Mouse (Mus musculus) natural killer cell, adult 2 months (primary cell): ENCODE results near the gene Cmklr1.
A peak's percentile ranks its signal among the peaks of the same experiment; 100 is the strongest.

Experiments used
- DNase-seq, 2 experiments: peaks; one replicate each; pipeline ENCODE4 v3.0.0; 2022; ENCODE audit warnings: low spot score in 2 of 2

Cmklr1 gene

DNA sequence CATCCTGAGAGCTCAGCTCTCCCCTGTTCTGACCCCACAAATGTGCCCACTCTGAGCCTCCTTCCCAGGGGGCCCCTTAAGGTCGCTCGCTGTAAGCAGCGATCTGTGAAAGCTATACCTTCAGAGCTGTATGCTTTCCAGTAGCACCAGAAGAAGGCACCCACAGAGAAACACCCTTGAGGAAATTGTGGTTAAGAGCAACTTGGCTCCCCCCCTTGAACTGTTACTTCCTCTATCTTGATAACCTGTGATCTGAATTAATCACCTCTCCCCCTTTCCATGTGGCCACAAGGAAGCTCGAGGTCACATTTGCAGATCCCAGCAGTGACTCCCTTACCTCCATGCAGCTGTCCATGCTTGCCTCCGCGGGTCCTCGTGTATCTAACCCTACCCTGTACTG lies 29.2 kb downstream of the Cmklr1 start:
- DNase-seq, result peak; percentile 56 to 75

DNA sequence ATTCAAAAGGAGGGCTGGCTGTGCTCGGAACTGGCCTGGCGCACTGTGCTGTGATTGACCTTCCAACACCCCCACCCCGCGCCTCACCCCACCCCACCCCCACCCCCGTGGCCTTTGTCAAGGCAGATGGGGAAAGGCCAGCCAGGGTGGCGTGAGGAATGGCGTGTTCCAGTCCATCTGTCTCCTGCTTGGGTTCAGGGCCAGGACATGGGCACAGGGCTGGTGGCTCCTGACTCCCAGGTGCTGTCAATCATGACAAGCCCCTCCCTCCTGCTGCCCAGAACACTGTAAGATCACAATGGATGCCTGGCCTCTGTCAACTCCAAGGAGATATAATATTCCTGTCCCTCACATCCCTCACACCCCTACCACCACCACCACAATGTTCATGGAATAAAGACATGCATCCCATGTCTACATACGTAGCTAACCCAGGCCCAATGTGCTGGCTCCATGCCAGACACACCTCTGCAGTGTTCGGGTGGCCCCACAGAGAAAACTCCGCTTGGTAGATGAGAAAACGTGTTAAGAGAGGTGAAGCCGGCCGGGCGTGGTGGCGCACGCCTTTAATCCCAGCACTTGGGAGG lies 30.0 kb downstream of the Cmklr1 start:
- no peak for DNase-seq

DNA sequence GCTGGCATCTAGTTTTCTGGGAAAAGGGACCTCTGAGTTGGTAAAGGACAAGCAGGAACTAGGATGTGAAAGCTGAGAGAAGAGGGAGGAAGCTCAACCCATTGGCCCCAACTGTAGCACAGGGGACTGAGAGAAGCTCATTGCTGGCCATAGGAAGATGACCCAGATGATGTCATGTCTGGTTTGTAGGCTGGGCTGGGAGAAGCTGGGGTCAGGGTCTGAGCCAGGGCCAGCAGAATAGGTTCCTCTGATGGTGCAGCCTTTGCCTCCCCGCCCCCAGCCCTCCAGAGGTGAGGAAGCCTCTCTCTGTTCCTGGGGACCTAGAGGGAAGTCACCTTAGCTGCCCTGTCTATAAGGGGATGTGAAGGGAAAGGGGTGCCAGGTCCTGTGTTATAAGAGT lies 31.1 kb downstream of the Cmklr1 start:
- no peak for DNase-seq

DNA sequence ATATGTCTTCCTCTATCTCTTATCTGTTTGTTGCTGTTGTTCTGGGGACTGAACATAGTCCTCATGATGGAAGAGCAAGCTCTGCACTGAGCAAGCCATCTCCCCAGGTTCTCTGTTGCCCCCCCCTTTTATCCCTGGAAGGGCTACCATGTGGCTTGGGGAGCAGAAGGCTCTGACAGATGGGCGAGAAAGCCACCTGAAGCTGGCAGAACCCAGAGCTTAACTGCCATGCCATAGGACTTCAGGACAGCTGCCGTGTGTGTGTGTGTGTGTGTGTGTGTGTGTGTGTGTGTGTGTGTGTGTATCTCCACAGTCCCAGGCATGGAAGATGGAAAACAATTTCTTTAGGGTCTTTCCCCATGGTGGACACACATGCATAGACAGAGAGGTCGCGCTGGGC lies 31.5 kb downstream of the Cmklr1 start:
- DNase-seq, result no peak

DNA sequence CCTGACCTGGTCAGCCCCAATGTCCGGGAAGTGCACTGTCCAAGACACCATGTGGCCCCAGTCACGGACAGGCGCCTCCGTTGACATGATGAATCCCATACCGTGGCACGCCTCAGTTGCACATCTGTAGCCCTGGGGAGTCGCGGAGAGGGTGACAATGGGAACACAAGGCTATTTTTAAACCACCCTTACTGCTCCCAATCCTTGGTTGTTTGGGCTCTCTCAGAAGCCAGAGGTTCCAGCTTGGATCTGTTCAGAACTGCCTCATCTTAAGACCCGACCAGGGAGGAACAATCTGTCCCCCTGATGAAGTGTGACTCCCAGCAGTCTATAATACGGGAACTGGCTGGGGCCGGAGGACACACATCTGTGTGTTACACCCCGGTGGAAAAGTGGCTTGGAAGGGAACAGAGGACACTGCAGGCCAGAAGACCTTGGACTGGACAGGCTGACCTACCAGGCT lies 38.4 kb downstream of the Cmklr1 start:
- no peak for DNase-seq

DNA sequence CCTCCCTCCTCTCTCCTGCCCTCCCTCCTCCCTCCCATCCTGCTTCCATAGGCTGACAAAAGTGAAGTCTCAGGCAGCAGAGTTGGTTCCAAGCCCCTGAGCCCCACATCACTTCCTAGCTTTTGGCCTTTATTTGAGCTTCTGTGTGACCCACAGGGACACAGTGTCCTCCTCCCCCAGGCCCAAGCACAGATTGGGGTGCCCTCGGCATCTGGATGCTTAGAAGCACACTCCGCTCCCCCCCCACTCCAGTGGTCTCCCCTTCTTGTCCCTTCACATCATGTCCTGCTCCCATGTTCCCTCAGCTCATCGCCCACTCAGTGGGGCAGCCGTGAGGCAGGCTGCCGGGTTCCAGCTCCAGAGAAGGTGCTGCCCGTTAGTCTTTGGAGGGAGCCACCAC lies 39.1 kb downstream of the Cmklr1 start:
- no peak for DNase-seq

DNA sequence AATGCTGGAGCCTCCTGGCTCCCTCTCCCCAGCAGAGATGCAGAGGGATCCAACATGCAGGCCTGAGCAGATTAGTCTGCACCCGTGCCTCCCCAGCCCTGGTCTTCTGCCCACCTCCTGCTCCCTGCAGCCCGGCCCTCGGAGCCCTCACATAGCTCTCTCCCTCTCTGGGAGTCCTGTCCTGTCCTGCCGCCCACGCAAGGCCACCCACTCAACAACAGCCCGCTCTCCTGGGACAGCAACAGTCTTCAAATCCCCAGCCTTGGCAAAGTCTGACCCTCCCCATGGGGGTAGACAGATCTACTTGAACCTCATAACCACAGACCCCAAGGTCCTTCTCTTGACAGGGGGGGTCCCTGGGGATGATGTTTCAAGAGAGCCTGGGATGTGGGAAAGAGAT lies 39.7 kb downstream of the Cmklr1 start:
- DNase-seq, result no peak

DNA sequence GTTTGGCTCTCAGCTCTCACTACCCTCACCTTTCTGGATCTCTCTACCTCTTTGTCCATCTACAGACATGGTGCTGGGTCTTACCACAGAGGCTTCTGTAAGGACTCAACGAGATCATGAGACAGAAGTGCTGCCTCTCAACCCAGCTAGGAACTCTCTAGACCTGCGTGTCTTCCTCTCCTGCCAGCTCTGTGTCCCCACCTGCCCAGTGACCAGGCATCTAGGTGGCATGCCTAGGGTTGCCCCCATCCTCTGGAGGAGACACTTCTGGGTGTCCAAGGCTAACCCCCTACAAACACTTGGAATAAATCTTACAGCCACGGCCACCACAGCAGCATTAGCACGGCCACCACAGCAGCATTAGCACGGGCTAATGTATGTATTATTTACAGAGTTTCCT lies 40.3 kb downstream of the Cmklr1 start:
- no peak for DNase-seq

DNA sequence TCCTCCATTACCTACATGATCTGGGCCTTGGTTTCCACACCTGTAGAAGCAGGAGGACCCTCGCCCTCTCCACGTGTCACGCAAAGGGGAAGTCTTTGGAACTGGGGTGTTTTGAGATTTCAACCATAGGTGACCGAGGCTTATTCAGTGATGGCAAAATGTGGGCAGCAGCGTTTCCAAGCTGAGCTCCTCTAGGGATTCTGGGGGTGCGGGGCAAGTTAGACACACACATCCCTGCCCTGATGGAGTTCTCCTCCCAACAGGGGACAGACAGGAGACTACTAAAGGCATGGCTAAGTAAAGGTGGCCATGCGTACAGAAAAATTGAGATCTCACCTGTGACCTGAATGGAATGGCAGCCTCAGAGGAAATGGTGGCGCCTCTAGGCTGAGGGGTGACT lies 41.7 kb downstream of the Cmklr1 start:
- DNase-seq, result no peak

DNA sequence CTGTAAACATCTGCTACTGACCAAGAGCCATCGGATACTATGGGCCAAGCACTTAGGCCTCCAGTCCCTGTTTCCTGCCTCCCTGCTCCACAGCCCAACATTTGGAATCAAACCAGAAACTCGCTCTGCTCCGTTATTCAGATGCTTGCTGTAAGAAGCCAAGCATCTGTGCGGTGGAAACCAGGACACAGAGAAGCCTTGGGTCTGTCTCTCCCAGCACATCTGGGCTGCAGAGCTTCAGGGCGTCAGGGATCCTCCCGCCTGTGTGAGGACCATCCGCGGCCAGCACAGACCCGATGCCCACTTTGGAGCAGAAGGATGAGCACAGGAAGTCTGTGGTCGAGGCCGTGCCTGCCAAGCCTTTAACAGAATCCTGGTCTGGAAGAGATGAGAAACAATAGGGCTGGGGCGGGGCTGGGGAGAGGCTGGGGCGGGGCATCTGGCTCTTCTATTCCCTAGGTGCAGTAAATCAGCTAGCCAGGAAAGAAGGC lies 42.2 kb downstream of the Cmklr1 start:
- no peak for DNase-seq

DNA sequence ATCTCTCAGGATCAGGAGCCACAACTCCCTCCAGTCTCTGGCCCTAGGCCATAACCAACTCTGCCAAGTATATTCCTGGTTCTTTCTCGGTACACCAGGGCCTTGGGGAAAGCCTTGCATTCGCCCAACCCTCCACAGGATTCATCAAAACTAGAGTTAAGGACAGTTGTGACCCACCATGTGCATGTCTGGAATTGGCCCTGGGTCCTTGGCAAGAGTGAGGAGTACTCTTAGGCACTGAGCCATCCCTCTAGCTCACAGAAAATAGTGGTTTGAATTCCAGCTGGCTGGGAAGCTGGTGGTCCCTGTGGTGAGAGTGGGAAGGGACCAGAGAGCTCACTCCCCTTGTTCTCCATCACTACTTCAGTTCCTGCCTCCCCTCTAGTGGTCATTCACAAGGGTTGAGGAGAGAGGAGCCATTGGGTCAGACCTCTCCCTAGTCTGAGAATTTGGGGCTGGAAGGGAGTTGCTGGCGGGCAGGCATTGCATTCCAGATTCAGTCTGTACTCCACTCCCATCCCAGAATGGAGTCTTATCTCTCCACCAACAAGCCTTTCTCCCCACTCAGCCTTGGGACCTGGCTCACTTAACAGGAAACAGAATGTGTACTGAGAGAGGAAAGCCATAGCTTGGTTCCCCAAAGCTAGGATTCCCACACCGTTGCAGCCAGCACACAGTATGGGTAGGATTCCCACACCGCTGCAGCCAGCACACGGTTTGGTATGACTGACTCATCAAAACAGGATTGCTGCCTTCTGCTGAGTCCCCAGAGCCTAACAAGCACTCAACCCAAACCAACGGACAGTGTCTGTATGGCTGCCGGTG lies 43.1 kb downstream of the Cmklr1 start:
- no peak for DNase-seq

DNA sequence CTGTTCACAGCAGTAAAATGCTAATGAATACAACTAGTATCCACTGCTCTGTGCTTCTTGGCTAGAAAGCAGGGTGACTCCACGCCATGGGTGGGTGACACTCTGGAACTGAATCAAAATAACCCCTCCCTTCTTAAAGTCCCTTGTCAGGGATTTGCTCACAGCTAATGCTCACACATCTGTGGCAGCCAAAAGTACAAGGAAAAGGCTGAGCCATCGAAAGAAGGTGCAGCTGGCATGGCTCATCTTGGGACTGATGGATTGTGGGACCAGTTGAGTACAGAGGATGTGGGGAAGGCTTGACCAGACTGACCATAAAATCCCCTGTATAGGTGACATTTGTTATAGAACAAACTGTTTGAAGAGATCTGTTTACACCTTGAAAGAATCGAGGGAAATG lies 44.1 kb downstream of the Cmklr1 start:
- DNase-seq, result no peak

DNA sequence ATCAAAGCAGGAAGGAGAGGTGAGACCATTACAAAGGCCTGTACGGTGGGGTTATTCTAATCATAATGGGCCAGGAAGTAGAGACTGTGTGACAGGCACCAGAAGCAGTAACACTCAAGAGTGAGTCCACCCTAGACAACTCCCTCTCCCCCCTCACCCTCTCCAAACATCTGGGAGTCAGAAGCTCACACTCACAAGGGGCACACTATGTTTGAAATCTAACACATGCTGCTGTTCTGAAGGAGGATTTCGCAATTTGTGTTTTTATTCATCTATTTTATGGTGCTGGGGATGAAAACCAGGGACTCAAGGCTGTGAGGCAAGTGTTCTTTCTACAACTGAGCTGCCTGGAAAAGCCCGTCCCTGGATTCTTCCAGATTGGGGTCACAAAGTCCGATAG lies 45.5 kb downstream of the Cmklr1 start:
- DNase-seq, result no peak

DNA sequence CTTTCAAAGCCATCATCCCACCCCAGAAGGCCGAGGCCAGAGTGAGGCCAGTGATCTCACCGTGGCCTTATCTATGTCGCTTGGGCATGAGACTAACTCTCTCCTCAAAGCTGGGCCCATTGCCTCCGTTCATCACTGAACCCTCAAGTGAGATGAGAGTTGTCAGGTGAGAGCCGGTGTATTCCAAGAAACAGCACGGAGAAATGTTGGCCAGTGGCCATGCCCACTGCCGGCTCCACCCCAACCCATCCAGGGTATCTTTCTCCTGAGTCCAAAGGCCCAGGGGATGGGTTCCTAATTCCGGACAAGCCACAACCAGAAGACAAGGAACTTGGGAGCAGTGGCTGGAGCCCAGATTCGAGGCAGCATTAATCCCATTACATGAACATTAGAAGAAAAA lies 46.8 kb downstream of the Cmklr1 start:
- DNase-seq, result no peak

DNA sequence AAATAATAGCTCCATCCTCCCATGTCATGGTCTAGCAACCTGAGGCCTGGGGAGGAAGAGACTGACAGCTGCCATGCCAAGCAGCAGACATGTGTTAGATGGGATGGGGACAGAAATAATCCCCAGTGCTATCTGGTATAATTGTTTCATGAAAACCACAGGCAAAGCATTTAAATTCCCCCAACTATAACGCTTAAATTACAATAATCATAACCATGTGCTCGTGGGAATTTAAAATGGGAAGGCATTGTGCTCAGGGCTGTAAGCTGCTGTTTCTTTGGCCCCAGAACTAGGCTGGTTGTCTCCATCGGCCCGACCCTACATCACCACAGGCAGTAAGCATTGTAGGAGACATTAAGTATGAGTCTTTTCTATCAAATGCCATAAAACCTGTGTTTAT lies 49.4 kb downstream of the Cmklr1 start:
- no peak for DNase-seq

DNA sequence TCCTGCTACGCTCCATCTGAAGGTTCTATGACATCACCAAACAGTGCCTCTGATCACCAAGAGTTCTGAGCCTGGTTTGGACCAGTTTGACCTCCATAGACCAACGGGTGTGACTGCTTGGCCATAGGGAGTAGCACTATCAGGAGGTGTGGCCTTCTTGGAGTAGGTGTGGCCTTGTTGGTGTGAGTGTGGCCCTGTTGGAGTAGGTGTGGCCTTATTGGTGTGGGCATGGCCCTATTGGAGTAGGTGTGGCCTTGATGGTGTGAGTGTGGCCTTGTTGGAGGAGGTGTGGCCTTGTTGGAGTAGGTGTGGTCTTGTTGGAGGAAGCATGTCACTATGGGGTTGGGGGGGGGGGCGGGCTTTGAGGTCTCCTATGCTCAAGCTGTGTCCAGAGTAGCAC lies 50.0 kb downstream of the Cmklr1 start:
- no peak for DNase-seq

DNA sequence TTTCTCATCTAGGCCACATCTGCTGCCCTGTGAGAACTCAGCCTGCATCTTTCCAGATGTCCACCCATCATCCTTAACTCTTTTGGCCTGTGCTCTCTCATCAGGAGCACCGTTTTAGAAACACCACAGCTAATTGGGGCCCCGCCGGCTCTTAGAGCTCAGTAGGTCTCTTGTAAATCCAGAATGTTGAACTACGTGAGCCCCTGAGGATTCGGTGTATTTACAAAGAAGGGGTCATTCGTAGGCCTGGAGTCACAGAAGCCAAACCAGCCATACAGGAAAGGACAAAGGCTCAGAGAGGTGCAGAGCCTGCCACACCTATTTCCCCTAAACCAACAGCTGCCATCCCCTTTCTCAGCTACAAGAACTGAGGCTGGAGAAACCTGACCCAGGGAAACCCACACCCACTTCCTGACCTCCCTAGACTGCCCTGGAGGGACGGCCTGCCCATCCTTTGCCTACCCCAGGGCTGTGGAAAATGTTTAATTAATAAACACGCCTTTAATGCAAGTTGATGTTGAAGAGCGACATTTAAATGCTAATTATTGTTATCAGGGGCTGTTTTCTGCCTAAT lies 53.4 kb downstream of the Cmklr1 start:
- DNase-seq, result no peak

DNA sequence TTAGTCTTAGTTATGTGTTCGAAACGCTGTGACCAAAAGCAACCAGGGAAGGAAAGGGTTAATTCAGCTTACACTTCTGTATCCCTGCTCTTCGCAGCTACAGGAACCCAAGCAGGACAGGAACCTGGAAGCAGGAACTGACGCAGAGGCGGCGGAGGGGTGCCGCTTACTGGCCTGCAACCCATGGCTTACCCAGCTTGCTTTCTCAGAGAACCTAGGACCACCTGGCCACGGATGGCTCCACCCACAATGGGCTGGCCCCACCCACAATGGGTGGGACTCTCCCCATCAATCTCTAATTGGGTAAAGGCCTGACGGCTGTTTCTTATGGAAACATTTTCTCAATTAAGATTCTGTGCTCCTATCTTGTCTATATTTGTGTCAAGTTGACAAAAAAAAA lies 54.0 kb downstream of the Cmklr1 start:
- no peak for DNase-seq

DNA sequence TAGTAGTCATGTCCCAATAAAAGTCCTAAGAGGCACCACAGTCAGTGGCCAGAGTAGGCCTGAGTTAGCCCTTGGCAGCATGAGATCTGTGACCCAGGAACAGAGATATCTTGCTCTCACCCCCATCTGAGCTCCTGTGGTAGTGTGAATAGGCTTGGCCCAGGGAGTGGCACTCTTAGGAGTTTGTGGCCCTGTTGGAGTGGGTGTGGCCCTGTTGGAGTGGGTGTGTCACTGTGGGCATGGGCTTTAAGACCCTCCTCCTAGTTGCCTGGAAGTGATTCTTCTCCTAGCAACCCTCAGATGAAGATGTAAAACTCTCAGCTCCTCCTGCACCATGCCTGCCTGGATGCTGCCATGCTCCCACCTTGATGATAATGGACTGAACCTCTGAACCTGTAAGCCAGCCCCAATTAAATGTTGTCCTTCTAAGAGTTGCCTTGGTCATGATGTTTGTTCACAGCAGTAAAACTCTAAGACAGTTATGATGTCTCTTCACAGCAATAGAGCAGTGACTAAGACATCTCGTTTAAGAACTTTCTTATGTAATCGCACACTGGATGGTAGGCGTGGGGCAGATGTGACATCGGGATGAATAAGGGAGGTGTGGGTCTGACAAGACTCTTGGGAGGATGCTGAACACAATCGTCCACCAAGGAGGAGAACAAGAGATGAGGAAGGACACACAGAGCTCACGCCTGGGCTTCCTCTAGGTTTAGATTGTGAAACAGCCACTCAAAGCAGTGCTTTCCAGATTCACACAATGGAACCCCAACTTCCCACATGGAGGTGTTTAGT lies 56.1 kb downstream of the Cmklr1 start:
- peak in 1 of 2 experiments; percentile 63 for DNase-seq

DNA sequence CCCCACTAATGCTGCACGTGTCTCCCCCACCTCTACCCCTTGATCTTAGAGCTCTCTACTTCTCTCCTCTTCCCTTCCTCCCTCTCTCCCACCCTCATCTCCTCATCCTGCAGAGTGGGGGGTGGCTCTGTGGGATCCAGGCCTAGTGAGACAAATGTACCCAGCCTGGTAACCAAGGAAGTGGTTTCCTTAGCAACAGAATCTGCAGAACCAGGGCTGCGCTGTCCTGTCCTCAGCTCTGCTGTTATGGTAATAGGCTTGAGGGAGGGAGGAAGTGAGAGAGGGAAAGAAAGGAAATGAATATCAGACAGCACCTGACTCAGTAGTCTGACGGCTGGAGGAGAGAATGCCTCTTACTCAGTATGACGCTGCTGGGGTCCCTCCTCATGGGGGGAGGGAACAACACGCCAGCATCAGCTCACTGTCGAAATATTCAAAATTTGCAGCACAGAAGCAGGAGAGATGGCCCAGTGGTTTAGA lies 58.4 kb downstream of the Cmklr1 start:
- peak; percentile 59 to 73 for DNase-seq

DNA sequence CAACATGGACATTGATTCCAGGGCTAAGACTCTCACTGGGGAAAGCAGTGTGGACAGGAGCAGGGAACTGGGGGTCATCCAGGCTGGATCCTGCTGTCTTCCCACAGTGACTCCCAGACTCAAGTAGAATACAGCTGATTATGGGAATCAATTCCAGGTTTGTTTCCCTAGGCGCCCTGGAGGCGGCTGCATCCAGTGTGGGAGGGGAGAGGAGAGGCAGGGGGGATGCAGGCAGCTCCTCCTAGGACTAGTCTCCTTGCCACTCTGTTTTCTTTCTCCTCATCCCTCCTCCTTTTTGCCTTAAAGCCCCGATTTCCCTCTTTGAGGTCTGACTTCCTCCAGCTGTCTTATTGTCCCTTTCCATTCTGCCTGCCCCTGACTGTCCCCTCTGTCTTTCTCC lies 59.1 kb downstream of the Cmklr1 start:
- DNase-seq, result no peak

DNA sequence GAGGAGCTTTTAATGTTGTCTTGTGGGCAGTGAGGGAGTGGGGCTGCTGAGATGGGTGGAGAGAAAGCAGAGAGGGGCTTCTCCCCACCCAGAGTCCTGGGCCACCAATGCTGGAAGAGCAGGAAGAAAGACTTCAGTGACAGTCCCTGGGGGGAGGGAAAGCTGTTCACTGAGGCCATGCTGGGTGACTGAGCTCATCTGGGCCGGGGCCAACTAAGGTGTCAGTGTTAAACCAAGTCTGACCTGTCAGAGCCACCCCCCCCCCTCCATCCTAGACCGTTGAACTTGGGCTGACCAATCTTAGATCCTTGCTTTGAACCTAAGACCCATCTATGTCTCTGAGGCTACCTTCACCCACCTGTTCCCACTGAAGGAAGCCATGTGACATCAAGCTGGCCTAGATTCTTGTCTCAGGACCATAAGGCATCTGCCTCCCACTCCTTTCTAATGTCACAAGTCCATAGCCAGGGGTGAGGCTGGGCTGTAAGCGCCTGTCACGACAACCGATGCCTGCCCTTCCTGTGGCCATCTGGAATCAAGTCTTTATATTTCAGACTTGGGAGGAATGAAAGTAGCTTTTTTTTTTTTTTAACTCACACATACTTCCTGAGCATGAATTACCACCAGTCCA lies 60.1 kb downstream of the Cmklr1 start:
- DNase-seq, result peak; percentile 46 to 63
